Mouse (Mus musculus) lung, adult 2 months (tissue): ENCODE data around the gene Camta1.

ENCODE experiments used
- CTCF ChIP-seq: fragments of 200-500 bp; IDR thresholded peaks from 2 replicates; pipeline ENCODE4 v1.5.1; 2011; ENCODE audit warnings: mild to moderate bottlenecking, low read length, control low read depth; ENCODE audit not compliant: insufficient read depth
- POLR2A ChIP-seq: fragments of 200-500 bp; IDR thresholded peaks from 2 replicates; pipeline ENCODE4 v1.6.1; 2011; ENCODE audit warnings: low read depth, mild to moderate bottlenecking, control low read depth, low read length, borderline replicate concordance; ENCODE audit errors: extremely low read depth

DNA sequence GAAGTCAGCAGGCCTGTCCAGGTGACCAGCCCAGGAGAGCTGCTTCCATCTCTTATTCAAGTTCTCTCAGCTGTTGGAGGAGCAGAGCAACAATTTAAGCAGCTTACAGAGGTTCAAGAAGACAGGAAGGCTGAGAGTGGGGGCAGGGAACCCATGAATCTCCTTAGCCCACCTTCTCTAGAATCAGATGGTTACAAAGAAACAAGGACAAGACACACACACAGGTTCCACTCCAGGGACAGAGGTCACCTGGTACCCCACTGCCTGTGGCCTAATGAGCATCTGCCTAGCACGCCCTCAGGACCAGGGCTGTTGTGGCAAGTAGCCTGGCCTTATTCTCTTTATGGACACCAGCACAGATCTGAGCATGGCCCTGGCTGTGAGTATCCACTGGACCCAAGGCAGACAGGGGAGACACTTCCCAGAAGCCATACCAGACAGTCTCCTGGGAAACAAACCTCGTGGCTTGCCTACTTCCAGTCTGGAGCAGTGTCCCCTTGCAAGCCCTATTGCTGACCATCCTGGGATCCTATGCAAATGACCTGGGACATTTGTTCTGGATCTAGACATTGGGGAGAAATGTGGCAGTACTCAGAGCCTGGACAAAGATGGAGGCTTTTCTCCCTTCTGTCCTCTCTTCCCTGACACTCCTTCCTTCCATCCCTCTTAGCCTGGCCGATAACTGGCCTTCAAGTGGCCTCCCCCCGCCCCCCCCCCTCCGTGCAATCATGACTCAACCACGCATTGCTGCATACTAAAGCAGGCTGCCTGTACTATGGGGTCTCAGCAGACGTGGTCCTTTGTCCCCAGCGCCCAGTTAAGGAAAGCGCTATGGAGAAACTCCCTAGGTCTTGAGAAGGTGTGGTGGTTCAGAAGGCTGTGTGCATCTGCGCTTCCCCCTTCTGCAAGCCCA, 733.8 kb downstream of the Camta1 start:
- TF ChIP-seq POLR2A = no peak
- TF ChIP-seq CTCF = no peak
